Mouse (Mus musculus) intestine, embryonic 16.5 days (tissue): ENCODE measurements around the gene Fastkd5. TPM values are rescaled to one million over a fixed set of nuclear protein-coding genes. Genes with fewer than 3 reads are reported as not detected.
A peak's percentile ranks its signal among the peaks of the same experiment; 100 is the strongest.

Experiments used
- ATAC-seq: fragments of 200-750 bp; cut with Nextera tagmentation; 2 replicates; pipeline ENCODE4 v1.8.0; 2017; ENCODE audit warnings: moderate TSS enrichment, moderate library complexity
- H3K27ac ChIP-seq: fragments of 300-500 bp; sonication (generic); 2 replicates; pipeline ENCODE4 v1.5.1; 2014; ENCODE audit warnings: mild to moderate bottlenecking, low read length
- H3K27me3 ChIP-seq: fragments of 300-500 bp; sonication (generic); replicated peaks from 2 replicates; pipeline ENCODE4 v1.6.1; 2014; ENCODE audit warnings: low read length, control low read depth, mixed read lengths; ENCODE audit not compliant: control insufficient read depth, insufficient read depth
- H3K36me3 ChIP-seq: fragments of 300-500 bp; sonication (generic); 2 replicates; pipeline ENCODE4 v1.6.1; 2014; ENCODE audit warnings: low read length, control low read depth; ENCODE audit not compliant: control insufficient read depth, insufficient read depth
- H3K4me1 ChIP-seq: fragments of 300-500 bp; sonication (generic); 2 replicates; pipeline ENCODE4 v1.6.1; 2014; ENCODE audit warnings: low read length, control low read depth, mixed read lengths; ENCODE audit not compliant: control insufficient read depth, insufficient read depth
- H3K4me2 ChIP-seq: fragments of 300-500 bp; sonication (generic); 2 replicates; pipeline ENCODE4 v1.6.1; 2014; ENCODE audit warnings: low read depth, low read length, control low read depth
- H3K4me3 ChIP-seq: fragments of 300-500 bp; sonication (generic); 2 replicates; pipeline ENCODE4 v1.5.1; 2014; ENCODE audit warnings: mild to moderate bottlenecking, low read length
- H3K9ac ChIP-seq: fragments of 300-500 bp; sonication (generic); 2 replicates; pipeline ENCODE4 v1.6.1; 2014; ENCODE audit warnings: low read depth, low read length
- H3K9me3 ChIP-seq: fragments of 300-500 bp; sonication (generic); 2 replicates; pipeline ENCODE4 v1.6.1; 2016; ENCODE audit warnings: low read length, control low read depth; ENCODE audit not compliant: control insufficient read depth
- WGBS: fragments of 180-500 bp; shearing (Covaris S2); extraction: QIAGEN DNeasy Blood & Tissue Kit; methylation state at CpG from one replicate; pipeline ENCODE4 v1.1.7; 2014; 5-methylcytosine and 5-hydroxymethylcytosine counted together
- polyA plus RNA-seq: library from polyadenylated mRNA; unstranded; fragments of >200 nt; fragmentation: Nextera tagmentation; extraction: Ambion mirVana; gene quantifications from 2 replicates; pipeline ENCODE4 v1.2.1, GENCODE M21; 2015

Gene Fastkd5
- 15.5 and 16.2 TPM in 2 replicates for polyA plus RNA-seq

DNA sequence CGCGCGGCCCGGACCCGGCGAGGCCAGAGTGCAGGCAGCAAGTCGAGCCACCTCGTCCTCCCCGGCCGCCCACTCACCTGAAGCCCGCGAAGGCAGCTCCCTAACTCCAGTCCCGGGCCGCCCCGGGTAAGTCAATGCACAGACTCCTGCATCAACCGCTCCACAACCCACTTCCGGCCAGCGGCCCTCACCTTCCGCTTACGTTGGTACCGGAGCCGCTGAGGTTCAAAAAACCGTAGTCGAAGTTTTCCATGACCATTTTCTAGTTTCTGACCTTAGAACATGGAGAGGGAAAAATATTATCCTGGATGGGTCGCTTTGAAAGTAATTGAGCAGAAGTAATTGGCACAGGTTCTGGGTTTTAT is at the start of gene Fastkd5, which contains the start of gene Ubox5:
Gene Fastkd5, minus strand, starts transcription at position 189 of the 365 bp plus-strand sequence.
Gene Ubox5, minus strand, starts transcription at position 200 of the 365 bp plus-strand sequence.
- H3K4me3 ChIP-seq, result peak within 1 kb of the TSS; percentile 97
- H3K36me3 ChIP-seq, result no peaks in the 10 kb centered on the region
- peak; percentile 87 for ATAC-seq
- peak within 1 kb of the TSS; percentile 72 for H3K4me2 ChIP-seq
- under 1% methylated on average over 19 of the region's 25 CpGs for WGBS
- H3K27me3 ChIP-seq, result peaks cover 5% of the 10 kb centered on the region
- H3K9ac ChIP-seq, result peak within 1 kb of the TSS; percentile 95
- peak within 1 kb of the TSS; percentile 73 for H3K27ac ChIP-seq
- peaks cover 15% of the 10 kb centered on the region for H3K4me1 ChIP-seq
- H3K9me3 ChIP-seq, result no peaks in the 10 kb centered on the region

GRCm38 (mm10) chr2:130679154-130679553 is 49.3 kb upstream of the Fastkd5 start:
- WGBS, result 93% methylated on average over 12 of the region's 12 CpGs
- Histone ChIP-seq H3K4me2 (no peak overlapping the region), H3K9me3 (no peaks in the 10 kb centered on the region), H3K9ac (no peak overlapping the region), H3K4me3 (no peak overlapping the region), H3K36me3 (peaks cover 31% of the 10 kb centered on the region), H3K4me1 (no peaks in the 10 kb centered on the region), H3K27me3 (no peaks in the 10 kb centered on the region), H3K27ac (no peak overlapping the region)
- ATAC-seq, result no peak

DNA sequence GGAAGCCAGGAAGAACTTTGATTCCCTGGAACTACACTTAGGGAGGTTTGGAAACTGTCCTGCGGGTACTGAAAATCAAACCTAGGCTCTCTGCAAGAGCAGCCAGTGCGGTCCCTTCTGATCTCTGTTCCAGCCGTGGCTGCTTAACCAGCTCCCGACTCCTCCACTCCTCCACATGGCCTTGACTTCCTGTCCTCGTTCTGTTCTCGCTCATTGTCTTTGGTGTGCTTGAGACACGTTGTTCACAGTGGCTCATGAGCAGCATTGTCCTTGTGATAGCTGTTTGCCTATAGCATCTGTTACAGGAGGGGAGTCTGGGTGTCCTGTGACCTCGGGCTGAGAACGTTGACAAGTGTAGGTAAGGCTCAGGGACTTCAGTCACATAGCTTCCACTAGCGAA is 47.4 kb upstream of the Fastkd5 start:
- H3K9me3 ChIP-seq, result no peaks in the 10 kb centered on the region
- no peaks in the 10 kb centered on the region for H3K27me3 ChIP-seq
- no peak for ATAC-seq
- no peak overlapping the region for H3K27ac ChIP-seq
- H3K36me3 ChIP-seq, result peaks cover 34% of the 10 kb centered on the region
- no peak overlapping the region for H3K4me2 ChIP-seq
- 85% methylated on average over 10 of the region's 10 CpGs for WGBS
- H3K4me1 ChIP-seq, result no peaks in the 10 kb centered on the region
- H3K4me3 ChIP-seq, result no peak overlapping the region
- no peak overlapping the region for H3K9ac ChIP-seq

DNA sequence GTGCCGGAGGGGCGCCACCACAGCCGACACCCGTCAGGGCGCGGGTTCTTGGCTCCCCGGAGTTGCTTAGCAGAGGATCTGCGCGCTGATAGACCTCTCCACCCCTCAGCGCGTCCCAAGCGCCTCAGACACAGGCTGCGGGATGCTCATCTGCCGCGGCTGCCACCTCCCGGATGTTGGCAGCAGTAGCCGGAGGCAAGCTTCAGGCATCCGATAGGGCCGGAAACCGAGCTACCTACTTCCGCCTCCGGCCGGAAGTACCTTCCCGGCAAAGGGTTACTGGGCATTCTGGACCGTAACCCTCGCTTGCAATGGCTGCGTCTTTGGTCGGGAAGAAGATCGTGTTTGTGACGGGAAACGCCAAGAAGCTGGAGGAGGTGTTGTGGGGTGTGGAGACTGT is 37.7 kb upstream of the Fastkd5 start, which contains the start of gene Itpa:
Gene Itpa, plus strand, starts transcription at position 52 of the 400 bp plus-strand sequence.
- peak within 1 kb of the TSS; percentile 76 for H3K4me3 ChIP-seq
- H3K27me3 ChIP-seq, result no peaks in the 10 kb centered on the region
- under 1% methylated on average over 31 of the region's 31 CpGs for WGBS
- H3K4me1 ChIP-seq, result peaks cover 24% of the 10 kb centered on the region
- H3K4me2 ChIP-seq, result peak within 1 kb of the TSS; percentile 82
- H3K27ac ChIP-seq, result peak within 1 kb of the TSS; percentile 74
- H3K36me3 ChIP-seq, result peaks cover 8% of the 10 kb centered on the region
- peak within 1 kb of the TSS; percentile 76 for H3K9ac ChIP-seq
- H3K9me3 ChIP-seq, result no peaks in the 10 kb centered on the region
- peak; percentile 75 for ATAC-seq

DNA sequence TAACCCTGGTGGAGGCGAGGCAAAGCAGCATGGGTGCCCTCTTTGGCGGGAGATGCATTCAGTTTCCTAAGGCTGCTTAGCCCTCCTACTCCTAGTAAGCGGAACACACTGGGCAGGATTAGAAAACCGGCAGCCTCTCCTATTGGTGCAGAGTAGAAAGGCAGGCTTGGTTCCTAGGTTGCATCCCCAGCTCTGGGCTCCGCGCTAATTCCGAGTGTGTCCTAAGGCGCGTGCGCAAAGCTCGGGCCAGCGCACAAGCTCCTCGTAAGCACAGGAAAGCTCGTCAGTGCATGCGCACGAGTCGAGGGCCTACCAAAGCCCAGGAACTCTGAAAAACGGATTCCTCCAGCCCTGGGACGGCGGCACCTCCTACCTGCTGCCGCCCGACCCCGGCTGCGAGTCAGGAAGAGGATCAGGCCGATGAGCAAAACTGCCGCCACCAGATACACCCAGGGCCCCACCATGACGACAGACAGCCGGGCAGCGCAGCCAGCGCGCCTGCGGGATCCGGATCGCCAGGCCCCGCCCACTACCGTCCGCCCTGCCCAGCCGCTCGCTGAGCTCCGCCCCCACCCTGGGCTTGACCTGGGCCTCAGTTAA is 34.4 kb upstream of the Fastkd5 start, which contains the start of gene Ddrgk1:
Gene Ddrgk1, minus strand, starts transcription at position 558 of the 600 bp plus-strand sequence.
- no peaks in the 10 kb centered on the region; the same call in 1 of the 2 replicates for H3K36me3 ChIP-seq
- H3K27ac ChIP-seq, result peak within 1 kb of the TSS; percentile 99
- H3K4me3 ChIP-seq, result peak within 1 kb of the TSS; percentile 70
- H3K4me2 ChIP-seq, result peak within 1 kb of the TSS; percentile 58
- peak; percentile 97 for ATAC-seq
- under 1% methylated on average over 40 of the region's 40 CpGs for WGBS
- peak within 1 kb of the TSS; percentile 93 for H3K9ac ChIP-seq
- no peaks in the 10 kb centered on the region for H3K9me3 ChIP-seq
- H3K4me1 ChIP-seq, result peaks cover 23% of the 10 kb centered on the region
- no peaks in the 10 kb centered on the region for H3K27me3 ChIP-seq

- Histone ChIP-seq H3K9me3 (no peaks in the 10 kb centered on the region), H3K4me1 (peaks cover 20% of the 10 kb centered on the region), H3K27me3 (no peaks in the 10 kb centered on the region), H3K36me3 (peaks cover 6% of the 10 kb centered on the region; the same call in 1 of the 2 replicates), H3K27ac (no peak overlapping the region), H3K9ac (peak overlapping the region; percentile 93), H3K4me3 (no peak overlapping the region), H3K4me2 (peak overlapping the region; percentile 58)
- ATAC-seq, result no peak
- 92% methylated on average over 11 of the region's 11 CpGs for WGBS
These were observed 33.5 kb upstream of the Fastkd5 start for GRCm38 (mm10) chr2:130663342-130663741.

- H3K4me3 ChIP-seq, result no peak overlapping the region
- no peaks in the 10 kb centered on the region for H3K27me3 ChIP-seq
- no peak overlapping the region for H3K4me2 ChIP-seq
- no peaks in the 10 kb centered on the region for H3K9me3 ChIP-seq
- peaks cover 17% of the 10 kb centered on the region for H3K36me3 ChIP-seq
- ATAC-seq, result no peak
- no peak overlapping the region for H3K27ac ChIP-seq
- 93% methylated on average over 10 of the region's 10 CpGs for WGBS
- H3K4me1 ChIP-seq, result peaks cover 7% of the 10 kb centered on the region
- no peak overlapping the region for H3K9ac ChIP-seq
These were observed 28.7 kb upstream of the Fastkd5 start for GRCm38 (mm10) chr2:130658530-130658929.

DNA sequence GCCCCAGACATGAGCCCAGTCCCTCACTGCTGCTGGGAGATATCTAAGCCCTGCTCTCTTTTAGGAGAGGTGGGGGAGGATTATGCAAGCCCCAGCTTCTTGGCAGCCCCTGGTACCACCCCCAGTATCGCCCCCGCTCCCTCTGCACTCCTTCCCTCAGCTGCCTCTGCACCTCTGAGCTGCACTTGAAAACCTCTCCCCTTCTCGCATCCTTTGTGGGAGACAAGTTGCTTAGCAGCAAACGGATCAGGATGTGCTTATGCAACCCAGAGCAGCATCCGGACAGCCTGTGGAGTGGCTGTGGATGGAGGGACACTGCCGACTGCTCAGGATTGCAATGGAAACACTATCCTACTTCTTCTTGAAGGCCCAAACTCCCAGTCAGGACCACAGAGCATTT is 27.7 kb upstream of the Fastkd5 start:
- Histone ChIP-seq H3K9ac (no peak overlapping the region), H3K9me3 (no peaks in the 10 kb centered on the region), H3K27ac (no peak overlapping the region), H3K27me3 (no peaks in the 10 kb centered on the region), H3K4me2 (no peak overlapping the region), H3K4me3 (no peak overlapping the region), H3K4me1 (no peaks in the 10 kb centered on the region), H3K36me3 (peaks cover 17% of the 10 kb centered on the region)
- 83% methylated on average over 6 of the region's 6 CpGs for WGBS
- no peak for ATAC-seq

DNA sequence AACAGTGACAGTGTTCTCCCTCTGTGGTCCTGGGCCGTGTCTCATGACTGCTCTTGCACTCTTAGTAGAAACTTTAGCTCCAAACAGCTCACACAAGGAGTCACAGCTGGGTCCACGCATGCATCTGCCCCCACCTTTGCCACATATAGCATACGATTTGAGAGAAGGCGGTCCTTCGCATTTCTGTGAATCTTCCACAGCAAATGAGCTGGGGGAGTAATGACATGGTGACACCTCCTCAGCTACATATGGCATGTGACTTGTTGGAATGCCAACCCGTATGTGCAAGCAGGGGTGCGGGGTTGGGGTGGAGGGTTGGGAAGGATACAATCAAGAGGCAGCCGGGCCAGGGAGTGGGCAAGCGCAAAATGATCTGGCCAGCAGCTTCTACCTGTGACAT is 26.7 kb upstream of the Fastkd5 start:
- Histone ChIP-seq H3K4me1 (no peaks in the 10 kb centered on the region), H3K4me3 (no peak overlapping the region), H3K36me3 (peaks cover 17% of the 10 kb centered on the region), H3K4me2 (no peak overlapping the region), H3K27ac (no peak overlapping the region), H3K27me3 (no peaks in the 10 kb centered on the region), H3K9ac (no peak overlapping the region), H3K9me3 (no peaks in the 10 kb centered on the region)
- WGBS, result 94% methylated on average over 9 of the region's 9 CpGs
- no peak for ATAC-seq
